Mouse (Mus musculus) midbrain, embryonic 16.5 days (tissue): ENCODE data around the gene Mrps6. TPM values are rescaled to one million over a fixed set of nuclear protein-coding genes. Genes with fewer than 3 reads are reported as not detected.
"Not testable (repeated sequence)": the region's sequence is repeated elsewhere in the genome, so short reads cannot be mapped to it uniquely, and the experiment has no call there.

Experiments
- ATAC-seq: fragments of 200-750 bp; cut with Nextera tagmentation; 2 replicates; pipeline ENCODE4 v1.8.0; 2017; ENCODE audit warnings: moderate TSS enrichment
- H3K27ac ChIP-seq: fragments of 300-500 bp; sonication (generic); 2 replicates; pipeline ENCODE4 v1.5.1; 2014; ENCODE audit warnings: mild to moderate bottlenecking, low read length, mixed read lengths
- H3K27me3 ChIP-seq: fragments of 300-500 bp; sonication (generic); 2 replicates; pipeline ENCODE4 v1.6.1; 2014; ENCODE audit warnings: low read depth, low read length, mixed read lengths; ENCODE audit not compliant: control insufficient read depth, insufficient read depth
- H3K36me3 ChIP-seq: fragments of 300-500 bp; sonication (generic); 2 replicates; pipeline ENCODE4 v1.6.1; 2014; ENCODE audit warnings: mild to moderate bottlenecking, low read length, moderate library complexity, mixed read lengths; ENCODE audit not compliant: control insufficient read depth, insufficient read depth
- H3K4me1 ChIP-seq: fragments of 300-500 bp; sonication (generic); 2 replicates; pipeline ENCODE4 v1.6.1; 2014; ENCODE audit warnings: mild to moderate bottlenecking, low read length, mixed read lengths; ENCODE audit not compliant: control insufficient read depth, insufficient read depth
- H3K4me2 ChIP-seq: fragments of 300-500 bp; sonication (generic); 2 replicates; pipeline ENCODE4 v1.6.1; 2014; ENCODE audit warnings: mild to moderate bottlenecking, low read length, mixed read lengths
- H3K4me3 ChIP-seq: fragments of 300-500 bp; sonication (generic); 2 replicates; pipeline ENCODE4 v1.5.1; 2014; ENCODE audit warnings: low read depth, mild to moderate bottlenecking, low read length, moderate library complexity, mixed read lengths
- H3K9ac ChIP-seq: fragments of 300-500 bp; sonication (generic); 2 replicates; pipeline ENCODE4 v1.6.1; 2014; ENCODE audit warnings: low read depth, low read length, mixed read lengths
- H3K9me3 ChIP-seq: fragments of 300-500 bp; sonication (generic); replicated peaks from 2 replicates; pipeline ENCODE4 v1.6.1; 2014; ENCODE audit warnings: mild to moderate bottlenecking, low read length, mixed read lengths; ENCODE audit not compliant: control insufficient read depth, poor library complexity, severe bottlenecking
- WGBS: fragments of 180-500 bp; shearing (Covaris S2); extraction: QIAGEN DNeasy Blood & Tissue Kit; methylation state at CpG from one replicate; pipeline ENCODE4 v1.1.7; 2014; 5-methylcytosine and 5-hydroxymethylcytosine counted together
- polyA plus RNA-seq: library from polyadenylated mRNA; unstranded; fragments of >200 nt; fragmentation: Nextera tagmentation; extraction: Ambion mirVana; gene quantifications from 2 replicates; pipeline ENCODE4 v1.2.1, GENCODE M21; 2015

The Mrps6 gene
- polyA plus RNA-seq, 1 experiment from 2014 or later, result 177 TPM

DNA sequence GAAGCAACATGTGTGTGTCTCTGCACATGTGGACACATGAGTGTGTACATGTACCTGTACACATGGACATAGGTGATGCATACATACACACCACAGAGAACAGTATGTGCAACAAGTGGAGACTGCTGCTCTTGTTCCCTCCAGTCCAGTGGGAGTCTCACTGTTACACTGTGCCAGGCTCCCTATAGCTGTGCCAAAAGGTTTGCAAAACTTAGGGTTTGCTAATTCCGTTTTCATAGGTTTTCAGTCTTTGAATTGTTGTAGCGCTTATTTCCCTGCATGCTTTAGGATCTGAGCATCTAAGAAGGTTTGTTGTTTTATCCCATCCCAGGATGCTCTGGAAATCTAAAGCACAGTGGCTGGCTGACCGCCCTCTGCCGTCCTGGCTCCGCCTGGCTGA, 33.8 kb downstream of the Mrps6 start:
- Histone ChIP-seq H3K4me3 (no peak overlapping the region), H3K27me3 (no peaks in the 10 kb centered on the region), H3K4me2 (no peak overlapping the region), H3K27ac (no peak overlapping the region), H3K9ac (no peak overlapping the region), H3K36me3 (peaks cover 3% of the 10 kb centered on the region; the same call in 1 of the 2 replicates), H3K4me1 (no peaks in the 10 kb centered on the region), H3K9me3 (no peaks in the 10 kb centered on the region)
- no peak for ATAC-seq
- 68% methylated on average over 5 of the region's 5 CpGs for WGBS

DNA sequence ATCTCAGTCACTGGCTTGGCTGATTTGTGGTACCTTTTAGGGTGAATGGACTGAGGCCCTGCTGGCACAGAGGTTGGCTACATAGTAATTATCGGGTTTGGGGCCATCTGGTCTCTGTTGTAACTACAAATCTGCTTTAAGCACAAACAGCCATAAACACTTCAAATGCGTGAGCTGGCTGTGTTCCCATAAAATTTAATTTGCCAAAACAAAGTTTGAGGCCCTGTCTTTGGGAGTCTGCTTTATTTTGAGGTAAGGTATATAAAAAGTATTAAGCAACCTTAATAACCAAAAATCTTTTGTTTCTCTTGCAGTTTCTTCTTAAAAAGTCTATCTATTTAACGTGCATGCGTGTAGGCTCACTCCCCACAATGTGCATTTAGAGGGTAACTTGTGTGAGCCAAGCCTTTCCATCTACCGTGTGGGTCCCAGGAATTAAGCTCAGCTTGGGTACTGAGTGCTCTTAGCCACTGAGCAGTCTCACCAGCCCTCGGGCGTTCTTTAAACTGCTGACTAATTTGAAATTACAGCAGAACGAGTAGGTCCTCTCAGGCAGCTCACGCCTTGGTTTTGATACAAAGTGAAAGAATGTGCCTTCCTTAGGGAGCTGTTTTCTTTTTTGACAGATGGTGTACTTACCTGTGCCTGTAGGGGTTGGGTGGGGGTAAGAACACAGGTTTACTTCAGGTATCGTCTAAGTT, 40.4 kb downstream of the Mrps6 start:
- Histone ChIP-seq H3K36me3 (no peaks in the 10 kb centered on the region; the same call in 1 of the 2 replicates), H3K4me2 (no peak overlapping the region), H3K27me3 (no peaks in the 10 kb centered on the region), H3K9ac (no peak overlapping the region), H3K9me3 (no peaks in the 10 kb centered on the region), H3K4me3 (no peak overlapping the region), H3K27ac (no peak overlapping the region), H3K4me1 (peaks cover 7% of the 10 kb centered on the region; the same call in 1 of the 2 replicates)
- WGBS, result 85% methylated on average over 10 of the region's 10 CpGs
- no peak for ATAC-seq

DNA sequence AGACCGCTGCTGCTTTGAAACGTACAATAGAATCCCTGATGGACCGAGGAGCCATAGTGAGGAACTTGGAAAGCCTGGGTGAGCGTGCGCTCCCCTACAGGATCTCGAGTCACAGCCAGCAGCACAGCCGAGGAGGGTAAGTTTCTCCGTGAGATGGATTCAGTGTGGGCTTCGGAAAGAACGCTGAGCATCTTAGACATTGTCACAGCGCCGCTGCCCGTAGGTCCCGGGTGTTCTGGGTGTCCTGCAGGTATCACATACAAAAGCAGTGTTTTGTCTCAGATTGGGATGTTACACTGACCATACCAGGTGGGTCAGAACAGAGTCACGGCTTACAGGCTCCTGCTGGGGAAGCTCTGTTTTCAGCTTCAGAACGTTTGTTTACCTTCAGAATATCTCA, 41.5 kb downstream of the Mrps6 start:
- no peaks in the 10 kb centered on the region; the same call in 1 of the 2 replicates for H3K36me3 ChIP-seq
- H3K4me2 ChIP-seq, result no peak overlapping the region
- no peak for ATAC-seq
- no peak overlapping the region for H3K4me3 ChIP-seq
- 83% methylated on average over 16 of the region's 16 CpGs for WGBS
- H3K27ac ChIP-seq, result peak overlapping the region; percentile 43; the same call in 1 of the 2 replicates
- H3K9ac ChIP-seq, result no peak overlapping the region
- no peaks in the 10 kb centered on the region for H3K27me3 ChIP-seq
- no peaks in the 10 kb centered on the region for H3K9me3 ChIP-seq
- peaks cover 7% of the 10 kb centered on the region; the same call in 1 of the 2 replicates for H3K4me1 ChIP-seq

GRCm38 (mm10) chr16:92100111-92100510, 42.0 kb downstream of the Mrps6 start:
- peak; percentile 57; the same call in 1 of the 2 replicates for ATAC-seq
- H3K27me3 ChIP-seq, result no peaks in the 10 kb centered on the region
- H3K9ac ChIP-seq, result no peak overlapping the region
- no peak overlapping the region for H3K4me3 ChIP-seq
- no peaks in the 10 kb centered on the region; the same call in 1 of the 2 replicates for H3K36me3 ChIP-seq
- WGBS, result 73% methylated on average over 4 of the region's 4 CpGs
- peak overlapping the region; percentile 43; the same call in 1 of the 2 replicates for H3K27ac ChIP-seq
- peaks cover 7% of the 10 kb centered on the region; the same call in 1 of the 2 replicates for H3K4me1 ChIP-seq
- H3K9me3 ChIP-seq, result no peaks in the 10 kb centered on the region
- H3K4me2 ChIP-seq, result no peak overlapping the region

- Histone ChIP-seq H3K27ac (no peak overlapping the region), H3K4me1 (peaks cover 7% of the 10 kb centered on the region; the same call in 1 of the 2 replicates), H3K27me3 (no peaks in the 10 kb centered on the region), H3K4me3 (no peak overlapping the region), H3K9me3 (no peaks in the 10 kb centered on the region), H3K9ac (no peak overlapping the region), H3K36me3 (no peaks in the 10 kb centered on the region; the same call in 1 of the 2 replicates), H3K4me2 (no peak overlapping the region)
- WGBS, result 82% methylated on average over 5 of the region's 5 CpGs
- ATAC-seq, result no peak
Measured at GRCm38 (mm10) chr16:92102115-92102514, 44.0 kb downstream of the Mrps6 start.

DNA sequence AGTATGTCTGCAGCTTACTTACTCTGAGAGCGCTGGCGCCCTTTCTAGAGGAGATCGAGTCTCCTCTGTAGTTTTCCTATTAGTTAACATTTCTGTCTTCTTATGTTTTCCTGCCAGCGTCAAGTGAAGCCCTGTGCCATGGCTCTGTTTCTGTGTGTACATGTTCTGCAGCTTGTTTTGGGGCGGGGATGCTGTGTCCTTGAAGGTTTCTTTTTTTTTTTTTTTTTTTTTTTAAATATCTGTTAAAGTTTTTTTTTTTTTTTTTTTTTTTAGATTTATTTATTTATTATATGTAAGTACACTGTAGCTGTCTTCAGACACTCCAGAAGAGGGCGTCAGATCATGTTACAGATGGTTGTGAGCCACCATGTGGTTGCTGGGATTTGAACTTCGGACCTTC, 44.9 kb downstream of the Mrps6 start:
- H3K4me2 ChIP-seq, H3K27me3 ChIP-seq, H3K9me3 ChIP-seq, ATAC-seq, H3K9ac ChIP-seq, H3K27ac ChIP-seq, H3K36me3 ChIP-seq, H3K4me3 ChIP-seq, H3K4me1 ChIP-seq: not testable (repeated sequence)
- WGBS, result 94% methylated on average over 6 of the region's 7 CpGs

DNA sequence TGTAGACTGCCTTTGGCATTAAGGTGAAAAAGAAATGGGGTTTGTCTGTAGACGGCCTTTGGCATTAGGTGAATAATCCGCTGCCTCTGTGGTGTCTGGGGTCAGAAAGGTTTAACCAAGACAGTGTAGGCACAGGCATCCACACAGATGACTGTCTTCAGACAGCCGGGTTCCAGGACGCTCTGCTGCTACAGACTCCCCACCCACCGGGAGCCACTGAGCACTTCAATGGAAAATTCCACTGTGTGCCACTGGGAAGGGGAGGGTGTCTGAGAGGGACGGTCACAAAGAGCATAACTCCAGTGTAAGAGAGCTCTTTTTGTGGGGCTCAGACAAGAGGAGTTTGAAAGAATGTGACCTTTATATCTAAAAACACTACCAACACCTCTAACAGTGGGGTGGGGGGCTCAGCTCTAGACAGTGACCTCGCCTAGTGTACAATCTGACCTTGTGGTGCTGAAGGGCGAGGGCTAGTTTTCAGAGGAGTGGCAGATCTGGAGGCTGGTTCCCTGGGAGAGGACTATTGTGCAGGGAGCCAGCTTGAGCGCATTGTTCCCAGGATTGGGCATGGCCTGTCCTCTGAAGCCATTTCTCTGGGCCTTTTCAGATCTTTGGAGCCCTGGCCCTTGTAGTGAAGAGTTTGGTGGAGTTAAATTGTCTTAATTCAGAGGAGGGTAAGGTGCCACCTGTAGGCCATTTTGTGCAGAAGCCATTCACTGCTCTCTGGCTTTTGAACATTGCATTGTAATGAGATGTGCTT, 45.7 kb downstream of the Mrps6 start:
- Histone ChIP-seq H3K4me3 (no peak overlapping the region), H3K27me3 (no peaks in the 10 kb centered on the region), H3K9ac (no peak overlapping the region), H3K4me1 (peaks cover 7% of the 10 kb centered on the region; the same call in 1 of the 2 replicates), H3K36me3 (no peaks in the 10 kb centered on the region; the same call in 1 of the 2 replicates), H3K9me3 (no peaks in the 10 kb centered on the region), H3K4me2 (no peak overlapping the region), H3K27ac (no peak overlapping the region)
- peak; percentile 34; the same call in 1 of the 2 replicates for ATAC-seq
- 26% methylated on average over 9 of the region's 9 CpGs for WGBS

GRCm38 (mm10) chr16:92104332-92104590, 46.2 kb downstream of the Mrps6 start:
- Histone ChIP-seq H3K36me3 (no peaks in the 10 kb centered on the region; the same call in 1 of the 2 replicates), H3K27ac (no peak overlapping the region), H3K4me2 (no peak overlapping the region), H3K27me3 (no peaks in the 10 kb centered on the region), H3K9me3 (no peaks in the 10 kb centered on the region), H3K4me1 (peaks cover 10% of the 10 kb centered on the region), H3K4me3 (no peak overlapping the region), H3K9ac (no peak overlapping the region)
- WGBS, result 75% methylated on average over 2 of the region's 2 CpGs
- ATAC-seq, result no peak

DNA sequence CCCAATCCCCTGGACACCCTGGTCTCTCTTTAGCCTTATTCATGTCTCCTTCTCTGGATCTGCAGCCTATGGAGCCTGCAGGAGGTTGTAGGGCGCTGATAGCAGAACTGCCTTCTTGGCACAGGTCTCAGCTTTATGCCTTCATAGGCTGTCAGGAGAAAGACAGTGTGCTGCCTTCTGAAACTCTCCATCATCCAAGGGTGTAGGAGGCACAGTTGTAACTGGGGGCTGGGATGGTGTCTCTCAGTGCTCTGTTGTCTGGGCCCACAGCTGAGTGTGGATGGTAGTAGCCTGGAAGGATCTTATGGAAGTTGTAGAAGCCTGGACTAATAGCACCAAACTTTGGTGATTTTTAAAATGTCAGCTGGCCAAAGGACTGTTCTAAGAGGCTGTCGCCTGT, 46.9 kb downstream of the Mrps6 start:
- Histone ChIP-seq H3K4me2 (no peak overlapping the region), H3K36me3 (no peaks in the 10 kb centered on the region; the same call in 1 of the 2 replicates), H3K9me3 (no peaks in the 10 kb centered on the region), H3K9ac (no peak overlapping the region), H3K27ac (no peak overlapping the region), H3K4me3 (no peak overlapping the region), H3K4me1 (peaks cover 6% of the 10 kb centered on the region), H3K27me3 (no peaks in the 10 kb centered on the region)
- WGBS, result 95% methylated on average over 2 of the region's 2 CpGs
- ATAC-seq, result no peak
